Mouse (Mus musculus): ENCODE data around the gene Zbtb4.

- TF ChIP-seq CTCF (IDR thresholded peaks at IDR 0.05; ENCODE audit: borderline replicate concordance, insufficient read depth, low read depth, low read length): no peak
- no peak for TF ChIP-seq POLR2A (IDR thresholded peaks at IDR 0.05; ENCODE audit: borderline replicate concordance, insufficient read depth, low read length)
Observed at GRCm38 (mm10) chr11:69754233-69754632, 11.5 kb upstream of the Zbtb4 start.
